Mouse (Mus musculus): ENCODE measurements around the gene Camta1.

- TF ChIP-seq CTCF (IDR thresholded peaks at IDR 0.05; ENCODE audit: low read depth) (no peak), EP300 (IDR thresholded peaks at IDR 0.05; ENCODE audit: low read depth) (no peak)
These were observed 242.1 kb downstream of the Camta1 start for GRCm38 (mm10) chr4:151619541-151620016.
